In genomic region chr4:88017452-88018350, GRCm38 (mm10) we compare ENCODE assay signal across 9 mouse cellular contexts. TPM values are rescaled to one million over a fixed set of nuclear protein-coding genes. Genes with fewer than 3 reads are reported as not detected.
A peak's percentile ranks its signal among the peaks of the same experiment; 100 is the strongest.
DNase-seq lines count a peak whose midpoint lies in the region; ATAC-seq and TF ChIP-seq lines count a peak whose summit lies in the region.
"Had no signal": no experiment of that assay in that cellular context is flagged by ENCODE, and none has a peak within 500 bp of the region (broad histone marks: within the 10 kb centered on the region; RNA-seq: fewer than 3 reads in every experiment).

No protein-coding gene starts in this region.

- peak overlapping the region; percentile 48 for H3K27ac ChIP-seq in heart, embryonic 13.5 days (replicated peaks)
- no peak overlapping the region for H3K27ac ChIP-seq in heart, embryonic 11.5 days (ENCODE audit: low read depth, low read length)
- 0 out of 2 replicates have a peak overlapping the region, but pooled peaks have one; percentile 3 for H3K27ac ChIP-seq in forebrain, embryonic 16.5 days (ENCODE audit: low read length)
- no peak overlapping the region for H3K27ac ChIP-seq in midbrain, postnatal 0 days (ENCODE audit: low read depth, low read length)

- no peaks in the 10 kb centered on the region for H3K27me3 ChIP-seq in heart, embryonic 13.5 days (replicated peaks)
- no peaks in the 10 kb centered on the region for H3K27me3 ChIP-seq in heart, embryonic 11.5 days (ENCODE audit: control insufficient read depth, insufficient read depth, low read length)
- no peaks in the 10 kb centered on the region for H3K27me3 ChIP-seq in forebrain, embryonic 16.5 days (replicated peaks; ENCODE audit: control insufficient read depth, insufficient read depth, low read length)
- no peaks in the 10 kb centered on the region for H3K27me3 ChIP-seq in midbrain, postnatal 0 days (ENCODE audit: insufficient read depth, low read length)
- H3K27me3 ChIP-seq: CH12.LX had no signal

- peaks cover 5% of the 10 kb centered on the region; the same call in 1 of the 2 replicates for H3K36me3 ChIP-seq in heart, embryonic 13.5 days
- H3K36me3 ChIP-seq in heart, embryonic 11.5 days (ENCODE audit: control insufficient read depth, insufficient read depth, low read length) = no peaks in the 10 kb centered on the region
- H3K36me3 ChIP-seq in forebrain, embryonic 16.5 days (ENCODE audit: control insufficient read depth, insufficient read depth) = peaks cover 2% of the 10 kb centered on the region; the same call in 1 of the 2 replicates
- no peaks in the 10 kb centered on the region for H3K36me3 ChIP-seq in midbrain, postnatal 0 days (ENCODE audit: insufficient read depth, low read length)

- WGBS in heart, embryonic 13.5 days = 60% methylated on average over 18 of the region's 18 CpGs
- 78% methylated on average over 18 of the region's 18 CpGs for WGBS in heart, embryonic 11.5 days (ENCODE audit: insufficient replicate concordance)
- WGBS in forebrain, embryonic 16.5 days = 5% methylated on average over 18 of the region's 18 CpGs
- WGBS in midbrain, postnatal 0 days = 35% methylated on average over 18 of the region's 18 CpGs

- no peaks in the 10 kb centered on the region for H3K9me3 ChIP-seq in heart, embryonic 13.5 days
- H3K9me3 ChIP-seq in heart, embryonic 11.5 days (replicated peaks; ENCODE audit: control insufficient read depth, low read length) = no peaks in the 10 kb centered on the region
- no peaks in the 10 kb centered on the region for H3K9me3 ChIP-seq in forebrain, embryonic 16.5 days (ENCODE audit: control insufficient read depth, low read length)
- H3K9me3 ChIP-seq in midbrain, postnatal 0 days (ENCODE audit: low read length) = no peaks in the 10 kb centered on the region

- no peak for TF ChIP-seq CTCF in midbrain, postnatal 0 days (IDR thresholded peaks at IDR 0.05)

- ATAC-seq in heart, embryonic 13.5 days (ENCODE audit: extremely low read depth, insufficient number of reproducible peaks, low FRiP score, low TSS enrichment) = no peak
- no peak for ATAC-seq in heart, embryonic 11.5 days (replicated peaks; ENCODE audit: insufficient number of reproducible peaks, low FRiP score, low TSS enrichment)
- ATAC-seq in forebrain, embryonic 16.5 days = peak; percentile 52; the same call in 1 of the 2 replicates
- no peak for ATAC-seq in midbrain, postnatal 0 days (ENCODE audit: low FRiP score)

- H3K4me1 ChIP-seq in heart, embryonic 13.5 days = peaks cover 53% of the 10 kb centered on the region
- peaks cover 23% of the 10 kb centered on the region for H3K4me1 ChIP-seq in heart, embryonic 11.5 days (ENCODE audit: control insufficient read depth, insufficient read depth, low read length)
- peaks cover 44% of the 10 kb centered on the region for H3K4me1 ChIP-seq in forebrain, embryonic 16.5 days (replicated peaks; ENCODE audit: control insufficient read depth, insufficient read depth, low read length)
- peaks cover 5% of the 10 kb centered on the region; the same call in 1 of the 2 replicates for H3K4me1 ChIP-seq in midbrain, postnatal 0 days (ENCODE audit: insufficient read depth, low read length)

- no peak overlapping the region for H3K4me3 ChIP-seq in heart, embryonic 13.5 days
- H3K4me3 ChIP-seq in heart, embryonic 11.5 days (ENCODE audit: low read depth, low read length) = no peak overlapping the region
- no peak overlapping the region for H3K4me3 ChIP-seq in forebrain, embryonic 16.5 days (replicated peaks; ENCODE audit: low read length)
- H3K4me3 ChIP-seq in midbrain, postnatal 0 days (ENCODE audit: low read depth, low read length) = no peak overlapping the region

- 0 out of 2 replicates have a peak overlapping the region, but pooled peaks have one; percentile 16 for H3K9ac ChIP-seq in heart, embryonic 13.5 days
- H3K9ac ChIP-seq in heart, embryonic 11.5 days (ENCODE audit: low read depth, low read length) = no peak overlapping the region
- no peak overlapping the region for H3K9ac ChIP-seq in forebrain, embryonic 16.5 days (replicated peaks; ENCODE audit: low read depth, low read length)
- H3K9ac ChIP-seq in midbrain, postnatal 0 days (replicated peaks; ENCODE audit: low read length, poor library complexity, severe bottlenecking) = no peak overlapping the region

- H3K4me2 ChIP-seq in heart, embryonic 13.5 days = peak overlapping the region; percentile 47
- H3K4me2 ChIP-seq in heart, embryonic 11.5 days = no peak overlapping the region
- peak overlapping the region; percentile 33 for H3K4me2 ChIP-seq in forebrain, embryonic 16.5 days (ENCODE audit: low read length)
- H3K4me2 ChIP-seq in midbrain, postnatal 0 days (ENCODE audit: low read depth, low read length, poor library complexity, severe bottlenecking) = peak overlapping the region; percentile 28

- DNase-seq in kidney, postnatal 14 days = peak; percentile 39
- DNase-seq in midbrain, postnatal 0 days (ENCODE audit: low spot score) = peak; percentile 57
- no peak for DNase-seq in layer of hippocampus, adult 11-12 months (ENCODE audit: low spot score)
- no peak for DNase-seq in layer of hippocampus, adult 18-20 months (ENCODE audit: low spot score in 2 of 2)
- no peak for DNase-seq in spleen, postnatal 4 days (ENCODE audit: low spot score in 2 of 2)

RNA-seq across cellular contexts. Expression of gene Mllt3, which starts 15.5 kb away (rescaled TPM):
- 40.1 and 43.9 TPM in 2 replicates for polyA plus RNA-seq in heart, embryonic 13.5 days (2015; fragmentation: Nextera tagmentation; extraction: Ambion mirVana)
- polyA plus RNA-seq in heart, embryonic 11.5 days (2014; fragmentation: Nextera tagmentation; extraction: Ambion mirVana) = 62.5 and 67.6 TPM in 2 replicates
- 130 and 147 TPM in 2 replicates for polyA plus RNA-seq in forebrain, embryonic 16.5 days (2015; fragmentation: Nextera tagmentation; extraction: Ambion mirVana)
- total RNA-seq in midbrain, postnatal 0 days (2014; rRNA removed) = 24.8 and 29.2 TPM in 2 replicates
- 46.9 and 57.8 TPM in 2 replicates for polyA plus RNA-seq in midbrain, postnatal 0 days (2015; fragmentation: Nextera tagmentation; extraction: Ambion mirVana)
- 10 to 100 TPM; 50.9 to 58.1 TPM for total RNA-seq in layer of hippocampus, adult 18-20 months (2021)

Comparison
In these comparisons a context has a peak if more than half of its experiments do, and no peak if none do; other contexts are left out.
1. H3K27ac ChIP-seq: peak in heart, embryonic 13.5 days (single experiment) and forebrain, embryonic 16.5 days (single experiment); none in heart, embryonic 11.5 days (single experiment) and midbrain, postnatal 0 days (single experiment).
2. DNase-seq: peak in kidney, postnatal 14 days (single experiment) and midbrain, postnatal 0 days (single experiment); none in layer of hippocampus, adult 11-12 months (single experiment), layer of hippocampus, adult 18-20 months (0 of 2) and spleen, postnatal 4 days (0 of 2).